Mouse (Mus musculus) midbrain, embryonic 16.5 days (tissue): ENCODE measurements at regions not wholly inside any gene's neighbourhood (a gene's known extent, or its start where the extent isn't known, plus 50 kb on each side); places are given as distances from the start of the nearest gene placed in this dataset.
A peak's percentile ranks its signal among the peaks of the same experiment; 100 is the strongest.
"Not testable (repeated sequence)": the region's sequence is repeated elsewhere in the genome, so short reads cannot be mapped to it uniquely, and the experiment has no call there.

ENCODE experiments used
- ATAC-seq: fragments of 200-750 bp; cut with Nextera tagmentation; 2 replicates; pipeline ENCODE4 v1.8.0; 2017; ENCODE audit warnings: moderate TSS enrichment
- H3K27ac ChIP-seq: fragments of 300-500 bp; sonication (generic); 2 replicates; pipeline ENCODE4 v1.5.1; 2014; ENCODE audit warnings: mild to moderate bottlenecking, low read length, mixed read lengths
- H3K27me3 ChIP-seq: fragments of 300-500 bp; sonication (generic); 2 replicates; pipeline ENCODE4 v1.6.1; 2014; ENCODE audit warnings: low read depth, low read length, mixed read lengths; ENCODE audit not compliant: control insufficient read depth, insufficient read depth
- H3K36me3 ChIP-seq: fragments of 300-500 bp; sonication (generic); 2 replicates; pipeline ENCODE4 v1.6.1; 2014; ENCODE audit warnings: mild to moderate bottlenecking, low read length, moderate library complexity, mixed read lengths; ENCODE audit not compliant: control insufficient read depth, insufficient read depth
- H3K4me1 ChIP-seq: fragments of 300-500 bp; sonication (generic); 2 replicates; pipeline ENCODE4 v1.6.1; 2014; ENCODE audit warnings: mild to moderate bottlenecking, low read length, mixed read lengths; ENCODE audit not compliant: control insufficient read depth, insufficient read depth
- H3K4me2 ChIP-seq: fragments of 300-500 bp; sonication (generic); 2 replicates; pipeline ENCODE4 v1.6.1; 2014; ENCODE audit warnings: mild to moderate bottlenecking, low read length, mixed read lengths
- H3K4me3 ChIP-seq: fragments of 300-500 bp; sonication (generic); 2 replicates; pipeline ENCODE4 v1.5.1; 2014; ENCODE audit warnings: low read depth, mild to moderate bottlenecking, low read length, moderate library complexity, mixed read lengths
- H3K9ac ChIP-seq: fragments of 300-500 bp; sonication (generic); 2 replicates; pipeline ENCODE4 v1.6.1; 2014; ENCODE audit warnings: low read depth, low read length, mixed read lengths
- H3K9me3 ChIP-seq: fragments of 300-500 bp; sonication (generic); replicated peaks from 2 replicates; pipeline ENCODE4 v1.6.1; 2014; ENCODE audit warnings: mild to moderate bottlenecking, low read length, mixed read lengths; ENCODE audit not compliant: control insufficient read depth, poor library complexity, severe bottlenecking
- WGBS: fragments of 180-500 bp; shearing (Covaris S2); extraction: QIAGEN DNeasy Blood & Tissue Kit; methylation state at CpG from one replicate; pipeline ENCODE4 v1.1.7; 2014; 5-methylcytosine and 5-hydroxymethylcytosine counted together

DNA sequence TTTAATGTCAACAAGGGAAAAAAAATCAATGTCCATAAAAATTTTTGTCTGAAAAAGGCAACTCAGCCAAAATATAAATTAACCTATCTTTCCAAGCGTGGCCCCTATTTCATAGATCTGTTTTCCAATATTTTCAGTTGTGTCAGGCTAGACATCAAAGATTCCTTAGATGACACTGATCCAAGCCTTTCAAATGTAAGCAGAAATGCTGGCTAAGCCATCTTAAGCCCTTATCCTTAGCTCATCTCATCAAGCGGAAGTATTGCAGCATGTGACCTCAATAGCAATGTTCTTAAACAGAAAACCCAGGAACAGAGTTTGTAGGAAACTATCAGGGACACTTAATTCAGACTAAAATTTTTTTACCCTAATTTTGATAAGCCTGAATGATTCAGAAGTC, 327.8 kb upstream of the Cypt12 start:
- Histone ChIP-seq H3K36me3 (no peaks in the 10 kb centered on the region), H3K9me3 (no peaks in the 10 kb centered on the region), H3K9ac (no peak overlapping the region), H3K4me2 (no peak overlapping the region), H3K4me3 (no peak overlapping the region), H3K27me3 (no peaks in the 10 kb centered on the region; the same call in 1 of the 2 replicates), H3K27ac (peak overlapping the region; percentile 83), H3K4me1 (peaks cover 17% of the 10 kb centered on the region)
- 52% methylated on average over 2 of the region's 2 CpGs for WGBS
- ATAC-seq: no peak

DNA sequence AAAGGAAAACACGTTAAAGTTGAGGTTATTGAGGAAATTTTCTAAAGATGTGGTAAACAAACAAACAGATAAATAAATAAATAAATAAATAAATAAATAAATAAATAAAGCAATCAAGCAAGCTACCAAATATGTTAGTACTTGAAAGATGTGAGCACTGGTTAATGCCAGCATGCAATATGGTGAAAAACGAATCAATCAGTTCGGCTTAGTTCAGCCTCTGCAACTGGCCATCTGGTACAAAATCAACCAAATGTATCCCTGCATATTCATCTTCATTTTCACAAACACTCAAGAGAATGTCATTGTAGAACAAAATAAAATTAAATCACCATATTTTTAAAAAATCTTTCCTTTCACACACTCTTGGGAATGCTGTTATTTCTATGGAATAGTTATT, 315.7 kb upstream of the Cypt12 start:
- Histone ChIP-seq H3K36me3 (no peaks in the 10 kb centered on the region), H3K9me3 (no peaks in the 10 kb centered on the region), H3K4me2 (no peak overlapping the region), H3K27me3 (no peaks in the 10 kb centered on the region), H3K4me1 (no peaks in the 10 kb centered on the region), H3K9ac (no peak overlapping the region), H3K27ac (no peak overlapping the region), H3K4me3 (no peak overlapping the region)
- no peak for ATAC-seq
- 82% methylated on average over 3 of the region's 3 CpGs for WGBS

DNA sequence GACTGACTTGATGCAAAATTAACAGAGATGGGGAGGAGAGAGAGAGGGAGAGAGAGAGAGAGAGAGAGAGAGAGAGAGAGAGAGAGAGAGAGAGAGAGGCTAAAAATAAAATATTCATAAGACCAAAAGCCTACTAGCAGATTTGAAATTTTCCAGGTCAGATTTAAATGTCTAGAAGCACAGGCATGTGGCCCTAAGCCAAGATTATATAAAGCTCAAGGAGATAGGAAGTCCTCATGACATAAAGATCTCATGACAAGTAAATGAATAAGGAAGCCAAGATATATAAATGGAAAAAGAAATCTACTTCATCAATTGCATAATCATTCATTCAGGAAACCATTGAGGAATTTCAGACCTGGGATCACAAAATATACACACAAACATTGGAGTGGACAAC, 311.9 kb upstream of the Cypt12 start:
- Histone ChIP-seq H3K27me3 (no peaks in the 10 kb centered on the region), H3K36me3 (no peaks in the 10 kb centered on the region), H3K27ac (no peak overlapping the region), H3K9me3 (no peaks in the 10 kb centered on the region), H3K4me1 (no peaks in the 10 kb centered on the region), H3K4me2 (no peak overlapping the region), H3K9ac (no peak overlapping the region), H3K4me3 (no peak overlapping the region)
- no peak for ATAC-seq

DNA sequence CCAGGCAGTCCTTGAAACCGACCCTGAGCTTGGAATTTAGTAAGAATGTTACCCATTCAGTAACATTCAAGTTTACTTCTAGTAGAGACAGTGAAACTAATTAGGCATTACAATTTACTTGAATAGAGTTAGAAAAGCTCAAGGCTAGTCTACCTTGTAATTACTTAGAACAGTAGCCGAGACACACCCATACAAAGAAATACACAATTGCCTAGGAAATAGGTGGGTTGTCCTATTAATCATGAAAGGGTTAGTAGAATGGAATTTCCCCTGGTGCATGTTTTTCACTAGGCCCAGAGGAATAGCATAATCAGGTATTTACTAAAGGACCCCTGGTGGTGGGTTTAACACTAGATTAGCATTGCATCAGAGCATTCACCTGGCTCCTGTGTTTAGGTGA, 288.2 kb upstream of the Cypt12 start:
- H3K27ac ChIP-seq, H3K36me3 ChIP-seq, H3K4me1 ChIP-seq, H3K4me3 ChIP-seq, H3K27me3 ChIP-seq, H3K9me3 ChIP-seq, H3K9ac ChIP-seq, ATAC-seq, H3K4me2 ChIP-seq: not testable (repeated sequence)
- 90% methylated on average over 2 of the region's 2 CpGs for WGBS

DNA sequence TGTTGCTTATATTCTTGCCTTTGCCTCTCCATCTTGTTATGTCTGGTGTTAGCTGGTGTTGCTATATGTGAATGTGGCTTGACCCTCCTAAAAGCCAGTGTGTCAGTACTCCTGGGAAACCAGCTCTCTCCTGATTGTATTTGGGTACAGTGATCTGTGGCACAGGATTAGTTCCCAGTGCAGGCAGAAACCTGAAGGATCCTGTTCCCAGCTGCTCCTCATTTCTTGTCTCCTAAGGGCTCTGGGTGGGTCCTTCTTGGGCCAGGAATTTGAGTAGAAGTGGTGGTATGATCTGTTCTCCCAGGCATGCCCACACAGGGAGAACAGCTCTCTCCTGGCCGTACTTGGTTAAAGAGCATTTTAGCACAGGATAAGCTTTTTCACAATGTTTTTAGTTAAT, 286.2 kb upstream of the Cypt12 start:
- Histone ChIP-seq H3K27ac (no peak overlapping the region), H3K27me3 (no peaks in the 10 kb centered on the region), H3K4me2 (no peak overlapping the region), H3K9me3 (no peaks in the 10 kb centered on the region), H3K9ac (no peak overlapping the region), H3K4me1 (no peaks in the 10 kb centered on the region), H3K36me3 (no peaks in the 10 kb centered on the region), H3K4me3 (no peak overlapping the region)
- WGBS: 91% methylated on average over 1 of the region's 1 CpGs
- ATAC-seq: no peak

DNA sequence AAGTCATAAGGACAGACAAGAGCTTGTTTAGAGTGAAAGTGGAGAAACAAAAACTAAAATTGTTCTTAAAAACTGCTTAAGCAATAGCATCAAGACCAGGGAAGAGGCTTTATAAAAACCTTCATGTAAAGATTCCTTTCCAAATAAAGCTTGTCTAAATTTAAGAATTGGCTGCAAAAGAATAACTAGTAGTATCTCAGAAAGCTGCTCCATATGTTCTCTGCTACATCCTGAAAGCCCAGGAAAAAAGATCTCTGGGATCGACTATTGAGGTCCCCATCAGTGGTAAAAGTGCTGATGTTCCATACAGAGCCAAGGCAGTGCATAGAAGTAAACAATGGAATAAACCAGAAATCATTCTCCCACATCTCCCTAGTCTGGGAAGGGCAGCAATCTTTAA, 281.2 kb upstream of the Cypt12 start:
- no peak for ATAC-seq
- no peak overlapping the region for H3K4me2 ChIP-seq
- H3K4me1 ChIP-seq: no peaks in the 10 kb centered on the region
- no peaks in the 10 kb centered on the region for H3K27me3 ChIP-seq
- no peak overlapping the region for H3K9ac ChIP-seq
- H3K9me3 ChIP-seq: no peaks in the 10 kb centered on the region
- H3K36me3 ChIP-seq: no peaks in the 10 kb centered on the region
- WGBS: 100% methylated on average over 1 of the region's 1 CpGs
- H3K4me3 ChIP-seq: no peak overlapping the region
- H3K27ac ChIP-seq: no peak overlapping the region

DNA sequence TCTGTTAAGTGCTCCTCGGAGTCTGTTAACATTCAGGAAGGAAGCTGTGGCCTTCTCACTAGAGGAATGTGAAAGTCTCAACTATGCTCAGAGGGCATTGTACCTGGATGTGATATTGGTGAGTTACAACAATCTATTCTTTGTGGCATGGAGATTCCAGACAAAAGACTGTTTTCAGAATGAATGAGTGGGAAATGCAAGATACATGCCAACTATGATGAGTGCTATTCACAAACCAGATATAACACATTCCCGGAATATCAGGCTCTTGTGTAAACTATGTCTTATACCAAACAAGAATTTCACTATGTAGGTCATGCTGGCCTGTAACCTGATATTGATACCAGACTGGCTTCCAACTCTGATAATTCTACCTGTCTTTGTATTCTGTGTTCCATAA, 279.4 kb upstream of the Cypt12 start:
- Histone ChIP-seq H3K9me3 (no peaks in the 10 kb centered on the region), H3K36me3 (no peaks in the 10 kb centered on the region), H3K4me2 (no peak overlapping the region), H3K9ac (no peak overlapping the region), H3K4me3 (no peak overlapping the region), H3K27ac (no peak overlapping the region), H3K27me3 (no peaks in the 10 kb centered on the region), H3K4me1 (no peaks in the 10 kb centered on the region)
- 91% methylated on average over 2 of the region's 2 CpGs for WGBS
- ATAC-seq: no peak
